Mouse (Mus musculus) ES-E14 (cell line): ENCODE data around the gene Rtel1. TPM values are rescaled to one million over a fixed set of nuclear protein-coding genes. Genes with fewer than 3 reads are reported as not detected.
A peak's percentile ranks its signal among the peaks of the same experiment; 100 is the strongest.

Experiments
- DNase-seq: peaks from one replicate; pipeline ENCODE4 v3.0.0-alpha.2; 2013; ENCODE audit warnings: low read depth, low spot score
- H3K27ac ChIP-seq: 2 replicates; pipeline ENCODE4 v1.5.1; 2012; ENCODE audit warnings: low read depth, mild to moderate bottlenecking, low read length, moderate library complexity, mixed read lengths; ENCODE audit not compliant: poor library complexity, insufficient read depth, severe bottlenecking
- H3K36me3 ChIP-seq: 2 replicates; pipeline ENCODE4 v1.6.1; 2012; ENCODE audit warnings: mild to moderate bottlenecking, low read length, moderate library complexity, mixed read lengths; ENCODE audit not compliant: control insufficient read depth, poor library complexity, insufficient read depth, severe bottlenecking
- H3K4me1 ChIP-seq, 2 experiments: fragments of 150-350 bp in 1 of 2; sonication (generic) in 1 of 2; 2 replicates each; pipeline ENCODE4 v1.6.1; 2012; ENCODE audit warnings: low read length in 2 of 2, mild to moderate bottlenecking in 1 of 2, mixed read lengths in 1 of 2; ENCODE audit not compliant: control insufficient read depth in 2 of 2, insufficient read depth in 2 of 2, poor library complexity in 1 of 2
- H3K4me3 ChIP-seq, 2 experiments: fragments of 150-350 bp in 1 of 2; sonication (generic) in 1 of 2; 2 replicates each; pipeline ENCODE4 v1.5.1; 2012; ENCODE audit warnings: low read length in 2 of 2, low read depth in 1 of 2, mild to moderate bottlenecking in 1 of 2, mixed read lengths in 1 of 2; ENCODE audit not compliant: insufficient read depth in 1 of 2, poor library complexity in 1 of 2, severe bottlenecking in 1 of 2
- H3K9ac ChIP-seq: 2 replicates; pipeline ENCODE4 v1.6.1; 2012; ENCODE audit warnings: low read depth, mild to moderate bottlenecking, low read length, mixed read lengths; ENCODE audit not compliant: poor library complexity, insufficient read depth, severe bottlenecking
- H3K9me3 ChIP-seq: fragments of 150-350 bp; sonication (generic); 2 replicates; pipeline ENCODE4 v1.6.1; 2012; ENCODE audit warnings: low read depth, mild to moderate bottlenecking, low read length; ENCODE audit not compliant: control insufficient read depth, insufficient read depth
- CHD2 ChIP-seq: IDR thresholded peaks from 2 replicates; pipeline ENCODE4 v1.6.1; 2014; ENCODE audit warnings: mild to moderate bottlenecking, low read depth, low read length, inconsistent platforms
- HCFC1 ChIP-seq: IDR thresholded peaks from 2 replicates; pipeline ENCODE4 v1.6.1; 2012; ENCODE audit warnings: low read length, inconsistent platforms, borderline replicate concordance; ENCODE audit not compliant: insufficient read depth
- MAFK ChIP-seq: IDR thresholded peaks from 2 replicates; pipeline ENCODE4 v1.6.1; 2014; ENCODE audit warnings: mild to moderate bottlenecking, low read depth, low read length, inconsistent platforms; ENCODE audit not compliant: insufficient read depth
- ZC3H11A ChIP-seq: IDR thresholded peaks from 2 replicates; pipeline ENCODE4 v1.6.1; 2012; ENCODE audit warnings: low read depth, mild to moderate bottlenecking, inconsistent platforms, low read length, borderline replicate concordance
- ZNF384 ChIP-seq: IDR thresholded peaks from 2 replicates; pipeline ENCODE4 v1.6.1; 2012; ENCODE audit warnings: low read depth, low read length, inconsistent platforms
- in situ Hi-C, 2 experiments: fragments of 600-800 bp; cut with MboI; formaldehyde crosslinking; loops; one replicate each; pipeline ENCODE4 v1.15.1; 2025; ENCODE audit warnings: low sequenced_read_pairs in 2 of 2, inconsistent platforms in 1 of 2; ENCODE audit not compliant: unreplicated experiment in 2 of 2
- total RNA-seq: library from RNA; depleted of rRNA; stranded (reverse); fragments of 300-350 nt; gene quantifications from 2 replicates; pipeline ENCODE4 v1.2.3, GENCODE M21; 2012

The Rtel1 gene
- total RNA-seq, 1 experiment: 133 TPM

- DNase-seq: no peak
- in situ Hi-C loops: no loop called here
- Histone ChIP-seq H3K9me3 (no peaks in the 10 kb centered on the region), H3K4me1 (no peaks in the 10 kb centered on the region; a peak in 1 of 4 replicates), H3K4me3 (no peak overlapping the region), H3K36me3 (peaks cover 5% of the 10 kb centered on the region), H3K9ac (no peak overlapping the region), H3K27ac (no peak overlapping the region)
- no peak for TF ChIP-seq HCFC1
- TF ChIP-seq ZNF384: no peak
- no peak for TF ChIP-seq MAFK
- no peak for TF ChIP-seq CHD2
Observed at GRCm38 (mm10) chr2:181276766-181277165, 42.8 kb upstream of the Rtel1 start.

GRCm38 (mm10) chr2:181277866-181278265, 41.7 kb upstream of the Rtel1 start:
- no peaks in the 10 kb centered on the region for H3K4me1 ChIP-seq
- TF ChIP-seq ZC3H11A (no peak), CHD2 (no peak), ZNF384 (no peak), HCFC1 (no peak), MAFK (no peak)
- H3K36me3 ChIP-seq: peaks cover 5% of the 10 kb centered on the region
- no peak for DNase-seq
- no peak overlapping the region for H3K9ac ChIP-seq
- no peak overlapping the region for H3K27ac ChIP-seq
- in situ Hi-C loops: no loop called here
- no peak overlapping the region for H3K4me3 ChIP-seq
- no peaks in the 10 kb centered on the region for H3K9me3 ChIP-seq

- no peak overlapping the region for H3K4me3 ChIP-seq
- in situ Hi-C loops: no loop called here
- H3K27ac ChIP-seq: no peak overlapping the region
- no peaks in the 10 kb centered on the region; a peak in 1 of 4 replicates for H3K4me1 ChIP-seq
- DNase-seq: no peak
- H3K36me3 ChIP-seq: peaks cover 5% of the 10 kb centered on the region
- TF ChIP-seq HCFC1 (no peak), CHD2 (no peak), MAFK (no peak), ZC3H11A (no peak), ZNF384 (no peak)
- H3K9me3 ChIP-seq: no peaks in the 10 kb centered on the region
- no peak overlapping the region for H3K9ac ChIP-seq
Observed at GRCm38 (mm10) chr2:181279968-181280367, 39.6 kb upstream of the Rtel1 start.

- Histone ChIP-seq H3K4me3 (peak overlapping the region; percentile 95 to 98), H3K4me1 (peaks cover 4 to 5% of the 10 kb centered on the region in 2 experiments; a peak in 2 of 4 replicates), H3K9me3 (no peaks in the 10 kb centered on the region), H3K9ac (peak overlapping the region; percentile 100), H3K36me3 (no peaks in the 10 kb centered on the region; the same call in 1 of the 2 replicates), H3K27ac (peak overlapping the region; percentile 99)
- in situ Hi-C loops: no loop called here
- TF ChIP-seq ZC3H11A (no peak), CHD2 (no peak), HCFC1 (no peak), ZNF384 (no peak)
- DNase-seq: no peak
Observed at GRCm38 (mm10) chr2:181286629-181287337, 32.8 kb upstream of the Rtel1 start.
